Mouse (Mus musculus): ENCODE results near the gene Cd47. TPM values are rescaled to one million over a fixed set of nuclear protein-coding genes. Genes with fewer than 3 reads are reported as not detected.

Gene Cd47
- polyA plus RNA-seq, 1 experiment from 2014 or later: 286 TPM

- Histone ChIP-seq H3K27me3 (ENCODE audit: insufficient read depth, low read length) (no peaks in the 10 kb centered on the region), H3K4me2 (ENCODE audit: low read depth, low read length) (no peak overlapping the region), H3K4me1 (ENCODE audit: insufficient read depth) (no peaks in the 10 kb centered on the region; the same call in 1 of the 2 replicates), H3K27ac (ENCODE audit: low read depth) (no peak overlapping the region), H3K36me3 (replicated peaks; ENCODE audit: insufficient read depth, low read length) (no peaks in the 10 kb centered on the region), H3K9ac (replicated peaks) (no peak overlapping the region), H3K4me3 (ENCODE audit: low read depth, low read length) (no peak overlapping the region), H3K9me3 (ENCODE audit: low read length) (no peaks in the 10 kb centered on the region)
- WGBS (ENCODE audit: insufficient replicate concordance): 78% methylated on average over 5 of the region's 5 CpGs
- DNase-seq (no peak), ATAC-seq (no peak)
- TF ChIP-seq CTCF (IDR thresholded peaks at IDR 0.05; ENCODE audit: low read depth) (no peak), EP300 (IDR thresholded peaks at IDR 0.05; ENCODE audit: low read depth) (no peak)
Observed at GRCm38 (mm10) chr16:49958900-49959436, 158.6 kb downstream of the Cd47 start.

GRCm38 (mm10) chr16:49962305-49962704 is 162.0 kb downstream of the Cd47 start:
- Histone ChIP-seq H3K4me3 (ENCODE audit: low read depth, low read length) (no peak overlapping the region), H3K9me3 (ENCODE audit: low read length) (no peaks in the 10 kb centered on the region), H3K36me3 (replicated peaks; ENCODE audit: insufficient read depth, low read length) (no peaks in the 10 kb centered on the region), H3K27me3 (ENCODE audit: insufficient read depth, low read length) (no peaks in the 10 kb centered on the region), H3K4me2 (ENCODE audit: low read depth, low read length) (no peak overlapping the region), H3K4me1 (ENCODE audit: insufficient read depth) (peaks cover 18% of the 10 kb centered on the region), H3K9ac (replicated peaks) (no peak overlapping the region), H3K27ac (ENCODE audit: low read depth) (no peak overlapping the region)
- DNase-seq (no peak), ATAC-seq (no peak)
- TF ChIP-seq CTCF (IDR thresholded peaks at IDR 0.05; ENCODE audit: low read depth): no peak
- no peak for TF ChIP-seq EP300 (IDR thresholded peaks at IDR 0.05; ENCODE audit: low read depth)
- 62% methylated on average over 3 of the region's 3 CpGs for WGBS (ENCODE audit: insufficient replicate concordance)

GRCm38 (mm10) chr16:49964321-49964986 is 164.1 kb downstream of the Cd47 start:
- TF ChIP-seq EP300 (IDR thresholded peaks at IDR 0.05; ENCODE audit: low read depth): no peak
- no peak for TF ChIP-seq CTCF (IDR thresholded peaks at IDR 0.05; ENCODE audit: low read depth)
- DNase-seq (no peak), ATAC-seq (no peak)
- H3K4me3 ChIP-seq (ENCODE audit: low read depth, low read length): no peak overlapping the region
- 45% methylated on average over 7 of the region's 7 CpGs for WGBS (ENCODE audit: insufficient replicate concordance)
- H3K27me3 ChIP-seq (ENCODE audit: insufficient read depth, low read length): no peaks in the 10 kb centered on the region
- H3K4me2 ChIP-seq (ENCODE audit: low read depth, low read length): no peak overlapping the region
- no peaks in the 10 kb centered on the region for H3K9me3 ChIP-seq (ENCODE audit: low read length)
- H3K27ac ChIP-seq (ENCODE audit: low read depth): no peak overlapping the region
- no peak overlapping the region for H3K9ac ChIP-seq (replicated peaks)
- peaks cover 18% of the 10 kb centered on the region for H3K4me1 ChIP-seq (ENCODE audit: insufficient read depth)
- no peaks in the 10 kb centered on the region for H3K36me3 ChIP-seq (replicated peaks; ENCODE audit: insufficient read depth, low read length)

Other genes starting within 250 kb of the Cd47 start
- gene Ift57, start 101.3 kb upstream of the Cd47 start, polyA plus RNA-seq (2015; fragmentation: Nextera tagmentation; extraction: Ambion mirVana): 4.0 and 5.8 TPM in 2 replicates

Measured in liver, postnatal 0 days (tissue).